Mouse (Mus musculus) ES-E14 (cell line): ENCODE measurements at regions not wholly inside any gene's neighbourhood (a gene's known extent, or its start where the extent isn't known, plus 50 kb on each side); places are given as distances from the start of the nearest gene placed in this dataset.

Experiments
- HCFC1 ChIP-seq: IDR thresholded peaks from 2 replicates; pipeline ENCODE4 v1.6.1; 2012; ENCODE audit warnings: low read length, inconsistent platforms, borderline replicate concordance; ENCODE audit not compliant: insufficient read depth
- MAFK ChIP-seq: IDR thresholded peaks from 2 replicates; pipeline ENCODE4 v1.6.1; 2014; ENCODE audit warnings: mild to moderate bottlenecking, low read depth, low read length, inconsistent platforms; ENCODE audit not compliant: insufficient read depth

- no peak for TF ChIP-seq HCFC1
- TF ChIP-seq MAFK: no peak
Measured at GRCm38 (mm10) chr10:125895744-125896482, 70.1 kb upstream of the Lrig3 start.
